Mouse (Mus musculus) lung, adult 18-20 months (tissue): Measurements from ENCODE around the gene Nif3l1.

Experiments used
- DNase-seq, 2 experiments: peaks; one replicate each; pipeline ENCODE4 v3.0.0; 2022; ENCODE audit warnings: mixed read lengths in 2 of 2

The Nif3l1 gene

DNA sequence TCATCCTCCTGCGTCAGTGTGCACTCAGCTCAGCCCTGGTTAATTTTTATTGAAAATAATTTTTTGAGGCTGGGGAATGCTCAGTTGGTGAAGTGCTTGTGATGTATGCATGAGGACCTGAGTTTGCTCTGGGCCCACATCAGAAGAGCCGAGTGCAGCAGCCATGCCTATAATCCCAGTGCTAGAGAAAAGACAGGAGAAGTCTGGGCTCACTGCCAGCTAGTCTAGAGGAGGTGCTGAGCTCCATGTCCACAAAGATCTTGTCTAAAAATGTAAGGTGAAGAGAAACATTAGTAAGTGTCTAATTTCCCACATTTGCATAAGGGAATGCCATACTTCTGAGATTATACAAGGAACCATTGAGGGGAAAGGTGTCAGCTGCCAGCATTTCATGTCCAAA lies 13.9 kb downstream of the Nif3l1 start:
- no peak for DNase-seq

DNA sequence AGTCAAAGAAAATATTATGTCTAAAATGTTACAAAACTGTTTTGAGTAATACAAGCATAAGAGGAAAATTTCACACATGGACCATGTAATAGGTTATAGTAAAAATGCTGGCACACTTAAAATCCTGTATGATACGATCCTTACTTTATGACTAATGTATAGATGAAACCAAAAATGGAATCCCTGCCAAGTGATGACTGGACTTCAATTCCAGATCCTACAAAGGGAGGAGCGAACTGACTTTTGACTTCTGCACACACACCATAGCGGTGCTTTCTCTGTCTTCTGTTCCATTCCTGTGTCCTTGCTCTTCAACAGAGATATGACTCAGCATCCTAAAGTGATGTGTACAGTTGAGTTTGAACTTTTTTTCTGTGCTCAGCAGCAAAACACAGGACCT lies 15.6 kb downstream of the Nif3l1 start:
- no peak for DNase-seq

GRCm38 (mm10) chr1:58463935-58464334 lies 19.0 kb downstream of the Nif3l1 start:
- DNase-seq = no peak

DNA sequence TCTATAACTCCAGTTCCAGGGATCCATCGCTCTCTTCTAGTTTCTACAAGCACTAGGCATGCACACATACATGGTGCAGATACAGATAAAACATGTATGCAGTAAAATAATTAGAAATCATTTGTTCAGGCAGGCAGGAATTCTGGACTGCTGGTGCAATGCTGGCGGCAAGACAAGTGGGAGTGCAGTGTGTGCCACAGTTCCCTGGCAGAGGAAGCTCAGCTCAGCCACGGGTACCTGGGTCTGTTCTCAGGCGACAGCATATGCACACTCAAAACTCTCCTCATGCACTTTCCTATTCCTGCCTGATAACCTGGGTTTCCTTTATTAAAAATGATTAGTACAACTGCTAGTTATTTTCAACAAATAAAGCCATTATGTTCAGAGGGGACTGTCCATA lies 20.1 kb downstream of the Nif3l1 start:
- DNase-seq = no peak

- no peak for DNase-seq
Measured at GRCm38 (mm10) chr1:58465561-58465960, 20.6 kb downstream of the Nif3l1 start.

- DNase-seq = no peak
Measured at GRCm38 (mm10) chr1:58475662-58476061, 30.7 kb downstream of the Nif3l1 start.

- DNase-seq = no peak
Measured at GRCm38 (mm10) chr1:58482647-58483046, 37.7 kb downstream of the Nif3l1 start.

- DNase-seq = no peak
Measured at GRCm38 (mm10) chr1:58495603-58496002, 50.7 kb downstream of the Nif3l1 start.

- no peak for DNase-seq
Measured at GRCm38 (mm10) chr1:58497678-58498077, 52.7 kb downstream of the Nif3l1 start.

DNA sequence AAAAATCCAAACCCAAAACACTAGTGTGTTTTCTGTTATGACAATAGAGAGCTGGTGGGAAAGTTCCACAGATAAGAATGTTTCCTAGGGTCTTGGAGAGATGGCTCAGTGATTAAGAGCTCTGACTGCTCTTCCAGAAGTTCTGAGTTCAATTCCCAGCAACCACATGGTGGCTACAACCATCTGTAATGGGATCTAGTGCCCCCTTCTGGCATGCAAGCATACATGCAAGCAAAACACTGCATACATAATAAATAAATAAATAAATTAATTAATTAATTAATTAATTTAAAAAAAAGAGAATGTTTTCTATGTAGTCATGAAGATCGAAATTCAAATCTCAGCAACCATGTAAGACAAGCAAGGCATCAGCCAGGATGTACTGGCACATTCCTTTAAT lies 53.8 kb downstream of the Nif3l1 start:
- DNase-seq = no peak

GRCm38 (mm10) chr1:58503134-58503533 lies 58.2 kb downstream of the Nif3l1 start:
- DNase-seq = no peak

- no peak for DNase-seq
Measured at GRCm38 (mm10) chr1:58503793-58504370, 58.9 kb downstream of the Nif3l1 start.

GRCm38 (mm10) chr1:58504577-58505254 lies 59.8 kb downstream of the Nif3l1 start, which contains the start of gene Orc2:
Orc2 (minus strand) TSS chr1:58505109.
- peak; percentile 92 to 93 for DNase-seq

- no peak for DNase-seq
Measured at GRCm38 (mm10) chr1:58507249-58507648, 62.3 kb downstream of the Nif3l1 start.
